Mouse (Mus musculus): ENCODE measurements around the gene Dnah2. TPM values are rescaled to one million over a fixed set of nuclear protein-coding genes. Genes with fewer than 3 reads are reported as not detected.

Gene Dnah2
- total and polyA plus RNA-seq, 3 experiments, result under 0.01 to 0.03 TPM; not detected in 1

DNA sequence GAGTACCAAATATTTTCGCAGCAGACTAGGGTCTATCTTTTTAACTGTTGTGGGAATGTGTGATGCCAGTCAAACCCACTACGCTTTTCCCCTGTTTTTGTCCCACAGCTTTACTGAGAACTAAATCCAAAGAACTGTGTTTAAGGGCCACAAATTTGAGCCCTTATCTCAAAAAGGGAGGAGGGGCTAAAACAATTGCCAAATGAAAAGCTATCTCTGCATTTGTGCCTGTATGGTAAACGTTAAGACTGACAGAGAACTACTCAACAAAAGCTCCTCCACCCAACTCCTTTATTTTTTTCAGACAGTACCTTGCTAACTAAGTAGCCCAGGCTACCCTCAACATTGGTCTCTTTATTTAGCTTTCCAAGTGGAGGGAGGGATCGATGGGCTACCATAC, 43.9 kb upstream of the Dnah2 start:
- Histone ChIP-seq H3K9me3 (replicated peaks; ENCODE audit: low read length) (no peaks in the 10 kb centered on the region), H3K79me2 (replicated peaks; ENCODE audit: control insufficient read depth, extremely low read depth, insufficient read depth, poor library complexity, severe bottlenecking) (no peaks in the 10 kb centered on the region), H3K27ac (ENCODE audit: insufficient read depth, low read depth) (no peak overlapping the region), H3K36me3 (replicated peaks in 1 of 2; ENCODE audit: control insufficient read depth in 1 of 2, insufficient read depth in 1 of 2, low read length in 1 of 2) (peaks cover 56 to 67% of the 10 kb centered on the region in 2 experiments), H3K4me3 (replicated peaks in 1 of 3; ENCODE audit: low read depth in 2 of 3, low read length in 2 of 3, poor library complexity in 1 of 3) (no peak overlapping the region), H3K27me3 (replicated peaks) (no peaks in the 10 kb centered on the region), H3K4me1 (ENCODE audit: control insufficient read depth in 1 of 2, insufficient read depth in 2 of 2) (no peaks in the 10 kb centered on the region), H3K9ac (ENCODE audit: insufficient read depth, low read depth) (no peak overlapping the region), H3K4me2 (ENCODE audit: insufficient read depth, low read depth, poor library complexity, severe bottlenecking) (no peak overlapping the region)
- TF ChIP-seq TCF12 (IDR thresholded peaks at IDR 0.05; ENCODE audit: low read depth, low read length), result no peak
- TF ChIP-seq IRF4 (IDR thresholded peaks at IDR 0.05; ENCODE audit: low read depth, low read length), result no peak
- no peak for TF ChIP-seq ZMIZ1 (IDR thresholded peaks at IDR 0.05; ENCODE audit: low read depth, low read length)
- no peak for TF ChIP-seq CTCF (conservative IDR thresholded peaks at IDR 0.05 in 1 of 2, IDR thresholded peaks at IDR 0.05 in 1 of 2; ENCODE audit: low read depth in 2 of 2, low read length in 2 of 2)
- no peak for TF ChIP-seq MEF2A (IDR thresholded peaks at IDR 0.05; ENCODE audit: borderline replicate concordance, low read depth, low read length)
- TF ChIP-seq USF2 (conservative IDR thresholded peaks at IDR 0.05; ENCODE audit: low read depth, low read length), result no peak
- TF ChIP-seq MAZ (IDR thresholded peaks at IDR 0.05; ENCODE audit: low read depth, low read length), result no peak
- no peak for TF ChIP-seq NELFE (IDR thresholded peaks at IDR 0.05; ENCODE audit: low read depth, low read length)
- TF ChIP-seq EP300 (IDR thresholded peaks at IDR 0.05; ENCODE audit: low read length), result no peak
- no peak for TF ChIP-seq JUN (IDR thresholded peaks at IDR 0.05; ENCODE audit: insufficient read depth, low read depth, low read length)
- in situ Hi-C loops (cut with MboI; ENCODE audit: low pct_ligation_motif_present, low pct_unique_long_range_greater_than_20kb, low sequenced_read_pairs), result no loop called here
- DNase-seq (ENCODE audit: extremely low read depth), result no peak
- dilution Hi-C loops (cut with MboI; ENCODE audit: extremely low pct_ligation_motif_present, extremely low pct_unique_long_range_greater_than_20kb, low sequenced_read_pairs), result no loop called here

DNA sequence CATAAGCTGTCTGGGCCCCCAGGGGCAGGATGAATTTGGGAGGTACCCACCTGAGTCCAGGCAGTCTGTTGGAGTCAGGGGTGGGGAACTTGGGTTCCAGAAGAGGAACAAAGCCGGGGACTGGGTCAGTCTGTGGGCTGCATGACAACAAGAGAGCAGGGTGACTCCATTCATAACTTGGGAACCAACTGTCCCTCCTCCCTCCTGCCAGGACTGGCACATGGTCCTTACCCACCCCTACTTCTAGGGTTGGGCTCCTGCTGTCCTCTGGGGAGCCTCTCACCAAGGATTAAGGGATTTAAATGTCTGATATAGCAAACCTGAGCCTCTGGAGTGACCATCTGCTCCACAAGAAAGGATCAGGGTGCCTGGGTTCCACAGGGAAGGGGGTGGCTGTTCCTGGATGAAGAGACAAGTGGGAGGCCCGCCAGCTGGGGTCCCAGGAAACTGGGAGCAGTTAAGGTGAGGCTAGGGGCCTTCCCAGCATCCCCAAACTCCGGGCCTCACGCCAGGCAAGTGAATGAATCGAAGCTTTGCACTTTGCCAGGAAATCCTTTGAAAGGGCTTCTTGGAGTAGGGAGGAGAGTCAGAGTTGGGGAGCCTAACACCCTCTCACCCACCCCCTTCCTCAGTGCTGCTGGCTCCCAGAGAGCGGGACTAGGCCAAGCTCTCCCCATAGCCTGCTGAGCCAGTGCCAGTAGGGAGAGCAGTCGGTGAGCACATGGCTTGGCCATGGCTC, 43.2 kb upstream of the Dnah2 start:
- H3K9me3 ChIP-seq (replicated peaks; ENCODE audit: low read length), result no peaks in the 10 kb centered on the region
- in situ Hi-C loops (cut with MboI; ENCODE audit: low pct_ligation_motif_present, low pct_unique_long_range_greater_than_20kb, low sequenced_read_pairs) (no loop called here), dilution Hi-C loops (cut with MboI; ENCODE audit: extremely low pct_ligation_motif_present, extremely low pct_unique_long_range_greater_than_20kb, low sequenced_read_pairs) (no loop called here)
- H3K4me2 ChIP-seq (ENCODE audit: insufficient read depth, low read depth, poor library complexity, severe bottlenecking), result no peak overlapping the region
- no peak for DNase-seq (ENCODE audit: extremely low read depth)
- H3K4me3 ChIP-seq (replicated peaks in 1 of 3; ENCODE audit: low read depth in 2 of 3, low read length in 2 of 3, poor library complexity in 1 of 3), result no peak overlapping the region
- no peak overlapping the region for H3K9ac ChIP-seq (ENCODE audit: insufficient read depth, low read depth)
- peaks cover 1% of the 10 kb centered on the region for H3K79me2 ChIP-seq (replicated peaks; ENCODE audit: control insufficient read depth, extremely low read depth, insufficient read depth, poor library complexity, severe bottlenecking)
- H3K36me3 ChIP-seq (replicated peaks in 1 of 2; ENCODE audit: control insufficient read depth in 1 of 2, insufficient read depth in 1 of 2, low read length in 1 of 2), result peaks cover 63 to 75% of the 10 kb centered on the region in 2 experiments
- TF ChIP-seq EP300 (IDR thresholded peaks at IDR 0.05; ENCODE audit: low read length), result no peak
- no peak for TF ChIP-seq E2F4 (IDR thresholded peaks at IDR 0.05; ENCODE audit: insufficient replicate concordance, low read depth, low read length)
- TF ChIP-seq SMC3 (IDR thresholded peaks at IDR 0.05; ENCODE audit: low read depth, low read length), result no peak
- TF ChIP-seq MYC (IDR thresholded peaks at IDR 0.05; ENCODE audit: low read depth, low read length), result no peak
- TF ChIP-seq RAD21 (IDR thresholded peaks at IDR 0.05; ENCODE audit: low read depth, low read length), result no peak
- TF ChIP-seq KAT2A (IDR thresholded peaks at IDR 0.05; ENCODE audit: insufficient replicate concordance, low read length), result no peak
- TF ChIP-seq CTCF (conservative IDR thresholded peaks at IDR 0.05 in 1 of 2, IDR thresholded peaks at IDR 0.05 in 1 of 2; ENCODE audit: low read depth in 2 of 2, low read length in 2 of 2), result no peak
- TF ChIP-seq POLR2A (IDR thresholded peaks at IDR 0.05; ENCODE audit: low read depth, low read length), result 0 out of 2 replicates have a peak, but pooled peaks have one; percentile 13
- no peaks in the 10 kb centered on the region for H3K27me3 ChIP-seq (replicated peaks)
- H3K27ac ChIP-seq (ENCODE audit: insufficient read depth, low read depth), result no peak overlapping the region
- H3K4me1 ChIP-seq (ENCODE audit: control insufficient read depth in 1 of 2, insufficient read depth in 2 of 2), result no peaks in the 10 kb centered on the region; a peak in 1 of 4 replicates
